Mouse (Mus musculus) midbrain, embryonic 15.5 days (tissue): ENCODE data around the gene Trim6. TPM values are rescaled to one million over a fixed set of nuclear protein-coding genes. Genes with fewer than 3 reads are reported as not detected.
"Not testable (repeated sequence)": the region's sequence is repeated elsewhere in the genome, so short reads cannot be mapped to it uniquely, and the experiment has no call there.

Source experiments
- ATAC-seq: fragments of 200-750 bp; cut with Nextera tagmentation; replicated peaks from 2 replicates; pipeline ENCODE4 v1.8.0; 2017; ENCODE audit warnings: moderate TSS enrichment
- H3K27ac ChIP-seq: fragments of 300-500 bp; sonication (generic); 2 replicates; pipeline ENCODE4 v1.5.1; 2015; ENCODE audit warnings: mild to moderate bottlenecking, inconsistent platforms
- H3K27me3 ChIP-seq: fragments of 300-500 bp; sonication (generic); replicated peaks from 2 replicates; pipeline ENCODE4 v1.6.1; 2015; ENCODE audit warnings: inconsistent platforms
- H3K36me3 ChIP-seq: fragments of 300-500 bp; sonication (generic); replicated peaks from 2 replicates; pipeline ENCODE4 v1.6.1; 2015; ENCODE audit warnings: inconsistent platforms
- H3K4me1 ChIP-seq: fragments of 300-500 bp; sonication (generic); 2 replicates; pipeline ENCODE4 v1.6.1; 2015; ENCODE audit warnings: inconsistent platforms
- H3K4me2 ChIP-seq: fragments of 300-500 bp; sonication (generic); 2 replicates; pipeline ENCODE4 v1.6.1; 2015; ENCODE audit warnings: inconsistent platforms, mild to moderate bottlenecking, moderate library complexity
- H3K4me3 ChIP-seq: fragments of 300-500 bp; sonication (generic); 2 replicates; pipeline ENCODE4 v1.5.1; 2015; ENCODE audit warnings: mild to moderate bottlenecking, inconsistent platforms
- H3K9ac ChIP-seq: fragments of 300-500 bp; sonication (generic); 2 replicates; pipeline ENCODE4 v1.6.1; 2015; ENCODE audit warnings: mild to moderate bottlenecking, inconsistent platforms
- H3K9me3 ChIP-seq: fragments of 300-500 bp; sonication (generic); 2 replicates; pipeline ENCODE4 v1.6.1; 2016; ENCODE audit warnings: inconsistent platforms
- WGBS: fragments of 180-500 bp; shearing (Covaris S2); methylation state at CpG from one replicate; pipeline ENCODE4 v1.1.7; 2015; ENCODE audit warnings: mixed read lengths; 5-methylcytosine and 5-hydroxymethylcytosine counted together
- polyA plus RNA-seq: library from polyadenylated mRNA; unstranded; fragments of >200 nt; fragmentation: Nextera tagmentation; extraction: Ambion mirVana; gene quantifications from 2 replicates; pipeline ENCODE4 v1.2.1, GENCODE M21; 2015

The Trim6 gene
- polyA plus RNA-seq, 1 experiment from 2014 or later: 0.31 TPM

- WGBS: 41% methylated on average over 2 of the region's 2 CpGs
- no peak for ATAC-seq
Measured at GRCm38 (mm10) chr7:104231203-104231602, 12.6 kb downstream of the Trim6 start.

DNA sequence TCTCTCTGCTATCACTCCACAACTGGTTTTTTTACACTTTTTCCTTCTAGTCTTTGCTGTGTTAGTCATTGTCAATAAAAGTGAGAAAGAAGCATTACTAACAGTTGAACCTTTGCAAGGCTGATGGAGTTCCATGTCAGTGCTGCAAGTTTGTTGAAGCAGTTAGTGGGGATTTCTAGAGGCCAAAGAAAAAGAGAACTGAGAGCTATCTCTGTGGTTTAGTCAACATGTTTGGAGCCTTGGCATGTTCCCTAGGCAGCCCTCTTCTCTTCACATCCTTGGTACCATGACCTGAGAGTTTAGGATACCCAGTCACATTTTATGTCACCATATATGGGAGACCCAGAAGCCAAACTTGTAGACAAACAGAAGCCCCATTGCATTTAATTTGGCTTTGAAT lies 22.3 kb downstream of the Trim6 start:
- Histone ChIP-seq H3K27ac (no peak overlapping the region), H3K4me2 (no peak overlapping the region), H3K36me3 (no peaks in the 10 kb centered on the region), H3K27me3 (no peaks in the 10 kb centered on the region), H3K9ac (no peak overlapping the region), H3K4me3 (no peak overlapping the region), H3K9me3 (no peaks in the 10 kb centered on the region), H3K4me1 (no peaks in the 10 kb centered on the region)
- ATAC-seq: no peak

More at GRCm38 (mm10) chr7:104231203-104231602, 12.6 kb downstream of the Trim6 start:
- Histone ChIP-seq H3K9ac (no peak overlapping the region), H3K9me3 (no peaks in the 10 kb centered on the region), H3K36me3 (no peaks in the 10 kb centered on the region), H3K27ac (no peak overlapping the region), H3K4me1 (no peaks in the 10 kb centered on the region), H3K4me2 (no peak overlapping the region), H3K4me3 (no peak overlapping the region), H3K27me3 (no peaks in the 10 kb centered on the region)

- H3K27me3 ChIP-seq: no peaks in the 10 kb centered on the region
- no peaks in the 10 kb centered on the region for H3K4me1 ChIP-seq
- H3K4me2 ChIP-seq: no peak overlapping the region
- H3K27ac ChIP-seq: no peak overlapping the region
- ATAC-seq: no peak
- H3K36me3 ChIP-seq: no peaks in the 10 kb centered on the region
- no peaks in the 10 kb centered on the region for H3K9me3 ChIP-seq
- no peak overlapping the region for H3K4me3 ChIP-seq
- WGBS: 57% methylated on average over 1 of the region's 1 CpGs
- no peak overlapping the region for H3K9ac ChIP-seq
Measured at GRCm38 (mm10) chr7:104243616-104244015, 25.0 kb downstream of the Trim6 start.

GRCm38 (mm10) chr7:104244287-104245181 lies 25.9 kb downstream of the Trim6 start, which contains the start of gene Trim34a:
Gene Trim34a, plus strand, starts transcription at chr7:104244457.
- Histone ChIP-seq H3K27me3 (no peaks in the 10 kb centered on the region), H3K4me1 (no peaks in the 10 kb centered on the region), H3K4me2 (peak within 1 kb of the TSS; percentile 33), H3K9ac (no peak within 1 kb of the TSS; the same call in 1 of the 2 replicates), H3K4me3 (peak within 1 kb of the TSS; percentile 27), H3K36me3 (no peaks in the 10 kb centered on the region), H3K9me3 (no peaks in the 10 kb centered on the region), H3K27ac (no peak within 1 kb of the TSS)
- WGBS: 11% methylated on average over 13 of the region's 13 CpGs
- peak; percentile 56 for ATAC-seq

GRCm38 (mm10) chr7:104260380-104260779 lies 41.8 kb downstream of the Trim6 start:
- H3K27me3 ChIP-seq, H3K9me3 ChIP-seq, H3K36me3 ChIP-seq, H3K9ac ChIP-seq, H3K4me3 ChIP-seq, H3K4me1 ChIP-seq, ATAC-seq, H3K4me2 ChIP-seq, H3K27ac ChIP-seq: not testable (repeated sequence)
- WGBS: 91% methylated on average over 4 of the region's 4 CpGs

- not testable (repeated sequence) for H3K9me3 ChIP-seq, H3K4me2 ChIP-seq, H3K27ac ChIP-seq, H3K9ac ChIP-seq, H3K4me3 ChIP-seq, ATAC-seq, H3K36me3 ChIP-seq, H3K27me3 ChIP-seq, H3K4me1 ChIP-seq
- WGBS: 88% methylated on average over 3 of the region's 5 CpGs
Measured at GRCm38 (mm10) chr7:104265335-104265734, 46.7 kb downstream of the Trim6 start.

DNA sequence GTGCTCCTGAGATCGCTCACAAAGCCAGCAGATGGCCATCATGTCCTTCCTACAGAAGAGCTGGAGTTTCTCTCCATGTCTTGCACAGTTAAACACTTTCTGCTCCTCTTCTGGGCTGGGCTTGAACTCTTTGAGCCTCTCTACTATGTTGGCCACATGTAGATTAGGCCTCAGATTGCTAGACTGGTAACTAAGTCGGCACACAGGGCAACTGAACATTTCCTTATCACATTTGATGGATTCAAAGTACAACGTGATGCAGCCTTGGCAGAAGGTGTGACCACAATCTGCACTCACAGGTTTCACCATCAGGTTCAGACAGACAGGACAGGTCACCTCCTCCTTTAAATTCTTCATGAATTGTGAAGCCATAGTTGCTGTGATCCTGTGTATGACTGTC lies 60.8 kb downstream of the Trim6 start:
- H3K27ac ChIP-seq, H3K9me3 ChIP-seq, H3K27me3 ChIP-seq, H3K4me1 ChIP-seq, H3K4me3 ChIP-seq, H3K36me3 ChIP-seq, H3K9ac ChIP-seq, ATAC-seq, H3K4me2 ChIP-seq: not testable (repeated sequence)
- 89% methylated on average over 3 of the region's 3 CpGs for WGBS

Other genes starting within 250 kb of the Trim6 start
- 0.01 and 0.03 TPM in 2 replicates for gene Olfr635, start 247.6 kb upstream of the Trim6 start, polyA plus RNA-seq
- gene Olfr638, start 220.0 kb upstream of the Trim6 start, polyA plus RNA-seq: not detected in 2 replicates
- gene Olfr639, start 201.5 kb upstream of the Trim6 start, polyA plus RNA-seq: 0.04 TPM in 1 of 2 replicates, not detected in the other
- not detected in 2 replicates for gene Olfr640, start 193.2 kb upstream of the Trim6 start, polyA plus RNA-seq
- not detected in 2 replicates for gene Olfr641, start 183.3 kb upstream of the Trim6 start, polyA plus RNA-seq
- not detected in 2 replicates for gene Olfr642, start 166.1 kb upstream of the Trim6 start, polyA plus RNA-seq
- not detected in 2 replicates for gene 4930516K23Rik, start 157.3 kb upstream of the Trim6 start, polyA plus RNA-seq
- gene Olfr644, start 146.9 kb upstream of the Trim6 start, polyA plus RNA-seq: not detected in 2 replicates
- not detected in 2 replicates for gene Olfr645, start 133.3 kb upstream of the Trim6 start, polyA plus RNA-seq
- not detected in 2 replicates for gene Olfr646, start 113.9 kb upstream of the Trim6 start, polyA plus RNA-seq
- not detected in 2 replicates for gene Ubqln5, start 89.0 kb upstream of the Trim6 start, polyA plus RNA-seq
- gene Olfr643, start 81.4 kb upstream of the Trim6 start, polyA plus RNA-seq: not detected in 2 replicates
- gene Ubqln3, start 75.5 kb upstream of the Trim6 start, polyA plus RNA-seq: not detected in 2 replicates
- gene Ubqlnl, start 68.2 kb upstream of the Trim6 start, polyA plus RNA-seq: not detected in 2 replicates
- gene Olfm5, start 54.0 kb upstream of the Trim6 start, polyA plus RNA-seq: not detected in 2 replicates
- gene Olfr648, start 35.4 kb upstream of the Trim6 start, polyA plus RNA-seq: 0.38 and 0.56 TPM in 2 replicates
- not detected in 2 replicates for gene Olfr649, start 22.8 kb upstream of the Trim6 start, polyA plus RNA-seq
- gene Trim34a, start 25.7 kb downstream of the Trim6 start, polyA plus RNA-seq: 0.94 and 1.2 TPM in 2 replicates
- 0.15 and 0.30 TPM in 2 replicates for gene Trim5, start 69.3 kb downstream of the Trim6 start, polyA plus RNA-seq
- 1.3 and 2.1 TPM in 2 replicates for gene Trim12a, start 96.7 kb downstream of the Trim6 start, polyA plus RNA-seq
- not detected in 2 replicates for gene Trim34b, start 110.7 kb downstream of the Trim6 start, polyA plus RNA-seq
- gene Trim12c, start 134.6 kb downstream of the Trim6 start, polyA plus RNA-seq: 1.5 and 2.0 TPM in 2 replicates
- gene Trim30b, start 151.1 kb downstream of the Trim6 start, polyA plus RNA-seq: 0.05 TPM in 1 of 2 replicates, not detected in the other
- 0.15 and 0.19 TPM in 2 replicates for gene Trim30c, start 182.0 kb downstream of the Trim6 start, polyA plus RNA-seq
- gene Trim30a, start 246.4 kb downstream of the Trim6 start, polyA plus RNA-seq: 0.80 and 0.92 TPM in 2 replicates